Mouse (Mus musculus): ENCODE measurements around the gene Slc7a1. TPM values are rescaled to one million over a fixed set of nuclear protein-coding genes. Genes with fewer than 3 reads are reported as not detected.

Slc7a1 gene
- total and polyA plus RNA-seq, 2 experiments from 2014 or later = 13.2 to 31.0 TPM

- WGBS = 72% methylated on average over 12 of the region's 12 CpGs
- Histone ChIP-seq H3K9me3 (replicated peaks; ENCODE audit: control insufficient read depth, low read length) (no peaks in the 10 kb centered on the region), H3K4me3 (ENCODE audit: low read depth, low read length) (no peak overlapping the region), H3K4me1 (ENCODE audit: control insufficient read depth, insufficient read depth) (peaks cover 5% of the 10 kb centered on the region; the same call in 1 of the 2 replicates), H3K36me3 (replicated peaks; ENCODE audit: control insufficient read depth, insufficient read depth, low read length) (0 out of 2 replicates have a peak, but pooled peaks cover 5% of the 10 kb centered on the region), H3K27me3 (ENCODE audit: control insufficient read depth, insufficient read depth, low read length) (no peaks in the 10 kb centered on the region), H3K4me2 (ENCODE audit: low read depth, low read length) (no peak overlapping the region), H3K27ac (ENCODE audit: low read depth) (no peak overlapping the region), H3K9ac (replicated peaks; ENCODE audit: low read depth, low read length) (no peak overlapping the region)
- no peak for DNase-seq (ENCODE audit: low spot score)
- no peak for ATAC-seq (ENCODE audit: insufficient read depth, low read depth)
- TF ChIP-seq CTCF (IDR thresholded peaks at IDR 0.05; ENCODE audit: low read depth) (peak; percentile 39), EP300 (IDR thresholded peaks at IDR 0.05; ENCODE audit: low read depth) (no peak)
Observed at GRCm38 (mm10) chr5:148375480-148375879, 24.2 kb downstream of the Slc7a1 start.

DNA sequence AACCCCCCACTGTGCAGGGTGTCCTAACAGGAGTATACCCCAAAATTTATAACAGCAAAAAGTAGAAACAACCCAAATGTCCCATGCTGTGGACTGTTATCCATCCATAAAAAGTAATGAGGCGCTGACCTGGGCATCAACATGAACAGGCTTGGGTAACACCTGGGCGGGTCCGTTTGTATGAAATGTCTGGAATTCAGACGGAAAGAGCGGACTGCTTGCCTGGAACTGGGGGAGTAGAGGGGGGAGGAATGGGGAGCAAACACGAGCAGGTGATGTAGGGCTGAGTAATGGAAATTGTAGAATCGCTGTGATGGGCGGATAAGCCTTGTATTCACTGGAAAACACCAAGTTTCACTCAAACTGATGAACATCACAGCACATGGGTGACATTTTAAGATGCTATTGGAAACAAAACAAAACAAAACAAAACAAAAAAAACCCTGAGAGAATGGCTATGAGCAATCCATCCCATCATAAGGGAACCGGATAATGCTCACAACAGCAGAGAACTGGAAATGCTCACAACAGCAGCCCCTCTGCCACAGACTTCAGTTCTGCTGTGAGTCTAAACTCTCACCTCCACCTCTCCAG, 26.5 kb downstream of the Slc7a1 start:
- H3K4me1 ChIP-seq (ENCODE audit: control insufficient read depth, insufficient read depth) = peaks cover 5% of the 10 kb centered on the region; the same call in 1 of the 2 replicates
- TF ChIP-seq EP300 (IDR thresholded peaks at IDR 0.05; ENCODE audit: low read depth) (no peak), CTCF (IDR thresholded peaks at IDR 0.05; ENCODE audit: low read depth) (no peak)
- ATAC-seq (ENCODE audit: insufficient read depth, low read depth) = no peak
- H3K4me2 ChIP-seq (ENCODE audit: low read depth, low read length) = no peak overlapping the region
- 0 out of 2 replicates have a peak, but pooled peaks cover 5% of the 10 kb centered on the region for H3K36me3 ChIP-seq (replicated peaks; ENCODE audit: control insufficient read depth, insufficient read depth, low read length)
- H3K27ac ChIP-seq (ENCODE audit: low read depth) = no peak overlapping the region
- no peak overlapping the region for H3K9ac ChIP-seq (replicated peaks; ENCODE audit: low read depth, low read length)
- 78% methylated on average over 9 of the region's 9 CpGs for WGBS
- no peak for DNase-seq (ENCODE audit: low spot score)
- H3K4me3 ChIP-seq (ENCODE audit: low read depth, low read length) = no peak overlapping the region
- H3K27me3 ChIP-seq (ENCODE audit: control insufficient read depth, insufficient read depth, low read length) = no peaks in the 10 kb centered on the region
- H3K9me3 ChIP-seq (replicated peaks; ENCODE audit: control insufficient read depth, low read length) = 0 out of 2 replicates have a peak, but pooled peaks cover 3% of the 10 kb centered on the region

DNA sequence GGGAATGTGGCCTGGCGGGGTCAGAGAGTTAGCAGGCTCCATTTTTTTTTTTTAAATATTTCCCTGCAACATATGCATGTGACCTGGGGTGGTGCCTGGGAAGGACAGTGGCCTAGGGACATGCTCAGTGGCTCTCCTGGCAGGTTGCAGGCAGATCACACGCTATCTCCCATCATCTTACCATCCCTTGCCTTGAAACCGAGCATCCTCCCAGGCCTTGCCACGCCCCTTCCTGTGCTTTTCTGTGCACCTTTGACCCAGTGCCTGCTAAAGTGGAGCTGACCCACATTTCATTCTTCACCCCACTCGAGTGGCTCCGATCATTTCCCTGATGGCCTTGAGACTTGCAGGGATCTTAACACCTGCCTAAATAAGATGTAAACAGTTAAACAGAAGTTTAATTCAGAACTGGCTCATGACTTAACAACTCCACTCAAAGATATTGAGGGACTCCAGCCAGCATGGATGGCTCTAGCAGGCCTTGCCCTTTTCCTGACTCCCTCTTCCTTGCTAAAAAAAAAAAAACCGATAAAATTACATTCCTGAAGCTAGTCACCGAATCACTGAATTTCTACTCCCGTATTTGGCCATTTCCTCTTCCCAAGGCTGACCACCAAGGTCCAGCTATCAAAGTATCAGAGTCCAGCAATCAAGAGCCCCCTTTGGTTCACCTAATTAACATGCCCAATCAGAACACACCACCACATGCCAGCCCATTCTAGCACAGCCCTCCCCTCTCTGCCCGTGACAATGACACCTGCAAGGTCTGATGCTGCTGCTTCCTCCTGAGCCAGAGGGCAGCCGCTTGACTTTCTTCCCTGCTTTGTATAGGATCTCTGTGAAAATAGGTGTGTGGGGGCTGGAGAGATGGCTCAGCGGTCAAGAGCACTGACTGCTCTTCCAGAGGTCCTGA, 27.4 kb downstream of the Slc7a1 start:
- H3K4me2 ChIP-seq (ENCODE audit: low read depth, low read length) = no peak overlapping the region
- 0 out of 2 replicates have a peak, but pooled peaks cover 3% of the 10 kb centered on the region for H3K9me3 ChIP-seq (replicated peaks; ENCODE audit: control insufficient read depth, low read length)
- H3K27me3 ChIP-seq (ENCODE audit: control insufficient read depth, insufficient read depth, low read length) = no peaks in the 10 kb centered on the region
- no peak overlapping the region for H3K27ac ChIP-seq (ENCODE audit: low read depth)
- H3K36me3 ChIP-seq (replicated peaks; ENCODE audit: control insufficient read depth, insufficient read depth, low read length) = 0 out of 2 replicates have a peak, but pooled peaks cover 5% of the 10 kb centered on the region
- DNase-seq (ENCODE audit: low spot score) (peak; percentile 30), ATAC-seq (ENCODE audit: insufficient read depth, low read depth) (no peak)
- no peak for TF ChIP-seq EP300 (IDR thresholded peaks at IDR 0.05; ENCODE audit: low read depth)
- TF ChIP-seq CTCF (IDR thresholded peaks at IDR 0.05; ENCODE audit: low read depth) = no peak
- H3K4me1 ChIP-seq (ENCODE audit: control insufficient read depth, insufficient read depth) = peaks cover 5% of the 10 kb centered on the region; the same call in 1 of the 2 replicates
- 60% methylated on average over 12 of the region's 12 CpGs for WGBS
- H3K9ac ChIP-seq (replicated peaks; ENCODE audit: low read depth, low read length) = no peak overlapping the region
- no peak overlapping the region for H3K4me3 ChIP-seq (ENCODE audit: low read depth, low read length)

- H3K4me3 ChIP-seq (ENCODE audit: low read depth, low read length) = no peak overlapping the region
- 0 out of 2 replicates have a peak, but pooled peaks cover 3% of the 10 kb centered on the region for H3K9me3 ChIP-seq (replicated peaks; ENCODE audit: control insufficient read depth, low read length)
- TF ChIP-seq CTCF (IDR thresholded peaks at IDR 0.05; ENCODE audit: low read depth) (no peak), EP300 (IDR thresholded peaks at IDR 0.05; ENCODE audit: low read depth) (no peak)
- ATAC-seq (ENCODE audit: insufficient read depth, low read depth) (no peak), DNase-seq (ENCODE audit: low spot score) (no peak)
- H3K27ac ChIP-seq (ENCODE audit: low read depth) = no peak overlapping the region
- H3K9ac ChIP-seq (replicated peaks; ENCODE audit: low read depth, low read length) = no peak overlapping the region
- H3K27me3 ChIP-seq (ENCODE audit: control insufficient read depth, insufficient read depth, low read length) = no peaks in the 10 kb centered on the region
- peaks cover 5% of the 10 kb centered on the region; the same call in 1 of the 2 replicates for H3K4me1 ChIP-seq (ENCODE audit: control insufficient read depth, insufficient read depth)
- 0 out of 2 replicates have a peak, but pooled peaks cover 5% of the 10 kb centered on the region for H3K36me3 ChIP-seq (replicated peaks; ENCODE audit: control insufficient read depth, insufficient read depth, low read length)
- H3K4me2 ChIP-seq (ENCODE audit: low read depth, low read length) = no peak overlapping the region
- 88% methylated on average over 9 of the region's 9 CpGs for WGBS
Observed at GRCm38 (mm10) chr5:148371375-148371774, 28.3 kb downstream of the Slc7a1 start.

DNA sequence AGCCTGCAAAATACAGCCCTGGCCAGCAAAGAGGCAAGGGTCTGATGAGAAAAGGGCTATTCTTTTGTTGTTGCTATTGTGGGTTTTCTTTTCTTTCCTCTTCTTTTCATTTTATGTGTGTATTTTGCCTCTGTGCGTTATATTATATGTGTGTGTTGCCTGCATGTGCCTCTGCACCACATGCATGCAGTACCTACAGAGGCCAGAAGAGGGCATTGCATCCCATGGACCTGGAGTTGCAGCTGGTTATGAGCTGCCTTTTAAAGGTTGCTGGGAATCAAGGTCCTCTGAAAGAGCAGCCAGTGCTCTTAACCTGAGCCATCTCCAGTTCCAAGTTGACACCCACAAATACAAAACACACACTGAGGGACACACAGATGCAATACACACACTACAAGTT, 29.1 kb downstream of the Slc7a1 start:
- no peak overlapping the region for H3K4me3 ChIP-seq (ENCODE audit: low read depth, low read length)
- TF ChIP-seq CTCF (IDR thresholded peaks at IDR 0.05; ENCODE audit: low read depth) (peak; percentile 55), EP300 (IDR thresholded peaks at IDR 0.05; ENCODE audit: low read depth) (no peak)
- no peak overlapping the region for H3K9ac ChIP-seq (replicated peaks; ENCODE audit: low read depth, low read length)
- DNase-seq (ENCODE audit: low spot score) = no peak
- WGBS = 86% methylated on average over 1 of the region's 1 CpGs
- H3K4me2 ChIP-seq (ENCODE audit: low read depth, low read length) = no peak overlapping the region
- ATAC-seq (ENCODE audit: insufficient read depth, low read depth) = no peak
- H3K27me3 ChIP-seq (ENCODE audit: control insufficient read depth, insufficient read depth, low read length) = no peaks in the 10 kb centered on the region
- H3K36me3 ChIP-seq (replicated peaks; ENCODE audit: control insufficient read depth, insufficient read depth, low read length) = 0 out of 2 replicates have a peak, but pooled peaks cover under 1% of the 10 kb centered on the region
- peaks cover 5% of the 10 kb centered on the region; the same call in 1 of the 2 replicates for H3K4me1 ChIP-seq (ENCODE audit: control insufficient read depth, insufficient read depth)
- H3K9me3 ChIP-seq (replicated peaks; ENCODE audit: control insufficient read depth, low read length) = 0 out of 2 replicates have a peak, but pooled peaks cover 3% of the 10 kb centered on the region
- no peak overlapping the region for H3K27ac ChIP-seq (ENCODE audit: low read depth)
